Mouse (Mus musculus) hindbrain, embryonic 13.5 days (tissue): Measurements from ENCODE around the gene Ext2. TPM values are rescaled to one million over a fixed set of nuclear protein-coding genes. Genes with fewer than 3 reads are reported as not detected.

Experiments used
- ATAC-seq: fragments of 200-750 bp; cut with Nextera tagmentation; 2 replicates; pipeline ENCODE4 v1.8.0; 2017; ENCODE audit warnings: moderate TSS enrichment; ENCODE audit not compliant: low FRiP score
- H3K27ac ChIP-seq: fragments of 300-500 bp; sonication (generic); 2 replicates; pipeline ENCODE4 v1.5.1; 2015; ENCODE audit warnings: inconsistent platforms, mild to moderate bottlenecking, moderate library complexity
- H3K27me3 ChIP-seq: fragments of 300-500 bp; sonication (generic); 2 replicates; pipeline ENCODE4 v1.6.1; 2015; ENCODE audit warnings: mild to moderate bottlenecking, inconsistent platforms
- H3K36me3 ChIP-seq: fragments of 300-500 bp; sonication (generic); 2 replicates; pipeline ENCODE4 v1.6.1; 2015; ENCODE audit warnings: mild to moderate bottlenecking, inconsistent platforms
- H3K4me1 ChIP-seq: fragments of 300-500 bp; sonication (generic); replicated peaks from 2 replicates; pipeline ENCODE4 v1.6.1; 2015; ENCODE audit warnings: inconsistent platforms
- H3K4me2 ChIP-seq: fragments of 300-500 bp; sonication (generic); 2 replicates; pipeline ENCODE4 v1.6.1; 2015; ENCODE audit warnings: inconsistent platforms, mild to moderate bottlenecking, moderate library complexity
- H3K4me3 ChIP-seq: fragments of 300-500 bp; sonication (generic); 2 replicates; pipeline ENCODE4 v1.5.1; 2015; ENCODE audit warnings: mild to moderate bottlenecking, inconsistent platforms
- H3K9ac ChIP-seq: fragments of 300-500 bp; sonication (generic); 2 replicates; pipeline ENCODE4 v1.6.1; 2015; ENCODE audit warnings: mild to moderate bottlenecking, inconsistent platforms
- H3K9me3 ChIP-seq: fragments of 300-500 bp; sonication (generic); 2 replicates; pipeline ENCODE4 v1.6.1; 2016; ENCODE audit warnings: inconsistent platforms
- WGBS: fragments of 180-500 bp; shearing (Covaris S2); methylation state at CpG from one replicate; pipeline ENCODE4 v1.1.7; 2015; 5-methylcytosine and 5-hydroxymethylcytosine counted together
- polyA plus RNA-seq: library from polyadenylated mRNA; unstranded; fragments of >200 nt; fragmentation: Nextera tagmentation; extraction: Ambion mirVana; gene quantifications from 2 replicates; pipeline ENCODE4 v1.2.1, GENCODE M21; 2015

Ext2 gene
- polyA plus RNA-seq, 1 experiment from 2014 or later, result 70.4 TPM

DNA sequence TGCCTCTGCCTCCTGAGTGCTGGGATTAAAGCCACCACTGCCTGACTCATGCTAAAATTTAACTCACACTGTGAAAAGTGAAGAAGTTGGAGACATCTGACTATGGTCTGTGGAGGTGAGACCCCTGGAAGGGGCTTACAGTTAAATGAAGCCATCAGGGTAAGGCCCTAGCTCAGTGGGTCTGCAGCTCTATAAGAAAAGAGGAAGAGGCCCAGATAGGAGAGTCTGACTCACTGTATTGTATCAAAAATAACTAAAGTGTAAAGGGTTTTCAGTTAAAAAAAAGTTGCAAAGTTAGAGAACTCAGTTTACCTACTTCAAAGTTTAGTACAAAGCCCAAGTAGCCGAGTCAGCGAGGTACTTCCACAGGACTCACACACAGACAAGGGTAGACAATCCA lies 19.4 kb downstream of the Ext2 start:
- peaks cover 87% of the 10 kb centered on the region for H3K36me3 ChIP-seq
- no peak overlapping the region for H3K27ac ChIP-seq
- no peak overlapping the region for H3K9ac ChIP-seq
- H3K4me3 ChIP-seq, result no peak overlapping the region
- no peak for ATAC-seq
- H3K9me3 ChIP-seq, result no peaks in the 10 kb centered on the region
- no peak overlapping the region for H3K4me2 ChIP-seq
- 98% methylated on average over 2 of the region's 2 CpGs for WGBS
- H3K4me1 ChIP-seq, result no peaks in the 10 kb centered on the region
- no peaks in the 10 kb centered on the region for H3K27me3 ChIP-seq

DNA sequence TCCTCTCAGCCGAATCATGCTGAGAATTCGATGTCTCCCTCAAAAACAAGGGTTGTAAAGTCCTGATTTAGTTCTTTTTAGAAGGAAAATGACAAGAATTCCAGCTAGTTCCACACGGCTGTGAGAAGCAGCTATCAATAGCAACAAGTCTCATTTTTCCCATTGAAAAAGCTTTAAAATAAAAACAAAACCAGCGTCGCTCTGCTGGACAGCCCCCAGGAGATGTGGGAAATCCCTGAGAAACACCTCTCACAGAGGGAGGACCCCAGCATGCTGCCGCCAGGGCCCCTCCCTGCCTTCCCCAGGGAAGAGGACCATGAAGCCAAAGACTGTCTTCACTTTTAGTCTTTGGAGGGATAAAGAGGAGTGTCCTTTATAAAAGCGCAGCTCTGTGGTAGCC lies 21.3 kb downstream of the Ext2 start:
- peaks cover 87% of the 10 kb centered on the region for H3K36me3 ChIP-seq
- no peak overlapping the region for H3K27ac ChIP-seq
- WGBS, result 80% methylated on average over 7 of the region's 7 CpGs
- ATAC-seq, result no peak
- no peak overlapping the region for H3K9ac ChIP-seq
- H3K27me3 ChIP-seq, result no peaks in the 10 kb centered on the region
- H3K4me3 ChIP-seq, result no peak overlapping the region
- H3K4me2 ChIP-seq, result no peak overlapping the region
- H3K9me3 ChIP-seq, result no peaks in the 10 kb centered on the region
- H3K4me1 ChIP-seq, result no peaks in the 10 kb centered on the region

DNA sequence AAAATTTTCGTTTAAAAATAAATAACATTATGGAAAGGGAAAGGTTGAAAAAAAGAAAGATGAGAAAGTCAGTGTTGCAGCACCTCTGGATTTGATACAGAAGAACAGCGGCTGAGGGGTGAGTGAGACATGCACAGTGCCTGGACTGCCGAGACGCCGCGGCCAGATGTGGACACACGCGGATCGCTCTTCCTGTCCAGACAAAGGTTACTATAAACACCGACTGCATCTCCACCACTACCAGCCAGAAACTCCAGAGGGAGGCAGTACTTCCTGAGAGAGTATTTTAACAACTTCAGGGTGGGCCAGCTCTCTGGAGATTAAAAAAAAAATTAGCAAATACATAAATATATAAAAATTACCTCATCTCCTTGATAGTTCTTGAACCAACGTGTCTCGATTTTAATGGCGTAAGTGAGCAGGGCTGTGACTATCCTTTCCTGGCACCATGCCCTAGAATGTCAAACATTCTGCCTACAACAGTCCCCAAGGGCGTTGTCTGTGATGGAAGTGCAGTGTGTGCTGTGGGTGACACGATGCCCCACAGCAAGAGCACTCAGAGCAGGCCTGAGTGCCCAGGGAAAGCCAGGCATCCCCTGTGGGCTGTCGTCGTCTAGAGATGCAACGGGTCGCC lies 25.1 kb downstream of the Ext2 start:
- H3K36me3 ChIP-seq, result peaks cover 89% of the 10 kb centered on the region
- WGBS, result 80% methylated on average over 19 of the region's 19 CpGs
- no peaks in the 10 kb centered on the region for H3K9me3 ChIP-seq
- no peaks in the 10 kb centered on the region for H3K4me1 ChIP-seq
- no peaks in the 10 kb centered on the region for H3K27me3 ChIP-seq
- no peak overlapping the region for H3K4me2 ChIP-seq
- no peak for ATAC-seq
- H3K9ac ChIP-seq, result no peak overlapping the region
- no peak overlapping the region for H3K4me3 ChIP-seq
- H3K27ac ChIP-seq, result no peak overlapping the region

DNA sequence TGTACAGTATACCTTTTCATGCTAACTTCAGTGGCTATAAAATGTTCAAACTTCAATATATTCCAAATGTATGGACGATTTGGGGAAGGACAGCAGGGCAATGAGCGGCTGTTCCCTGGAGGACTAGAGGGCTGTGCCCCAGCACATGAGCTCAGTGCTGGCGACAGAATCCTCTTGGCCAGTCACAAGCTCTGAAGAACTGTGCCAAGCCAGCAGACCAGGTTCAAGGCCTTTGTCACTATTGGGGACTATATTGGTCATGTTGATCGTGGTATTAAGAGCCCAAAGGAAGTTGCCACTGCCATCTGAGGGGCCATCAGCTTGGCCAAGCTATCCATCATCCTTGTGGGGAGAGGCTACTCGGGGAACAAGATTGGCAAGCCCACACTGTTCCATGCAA lies 28.0 kb downstream of the Ext2 start:
- H3K4me1 ChIP-seq, result peaks cover 12% of the 10 kb centered on the region; the same call in 1 of the 2 replicates
- no peak for ATAC-seq
- no peaks in the 10 kb centered on the region for H3K27me3 ChIP-seq
- no peak overlapping the region for H3K4me3 ChIP-seq
- no peak overlapping the region for H3K27ac ChIP-seq
- H3K9ac ChIP-seq, result no peak overlapping the region
- WGBS, result 90% methylated on average over 5 of the region's 5 CpGs
- H3K36me3 ChIP-seq, result peaks cover 90% of the 10 kb centered on the region
- no peak overlapping the region for H3K4me2 ChIP-seq
- H3K9me3 ChIP-seq, result no peaks in the 10 kb centered on the region

GRCm38 (mm10) chr2:93791516-93792499 lies 30.6 kb downstream of the Ext2 start:
- H3K9me3 ChIP-seq, result no peaks in the 10 kb centered on the region
- 0 out of 2 replicates have a peak overlapping the region, but pooled peaks have one; percentile 24 for H3K9ac ChIP-seq
- H3K36me3 ChIP-seq, result peaks cover 83% of the 10 kb centered on the region
- H3K27me3 ChIP-seq, result no peaks in the 10 kb centered on the region
- peak; percentile 69; the same call in 1 of the 2 replicates for ATAC-seq
- 66% methylated on average over 13 of the region's 13 CpGs for WGBS
- no peak overlapping the region for H3K4me3 ChIP-seq
- no peak overlapping the region for H3K4me2 ChIP-seq
- peaks cover 12% of the 10 kb centered on the region; the same call in 1 of the 2 replicates for H3K4me1 ChIP-seq
- peak overlapping the region; percentile 44 for H3K27ac ChIP-seq

DNA sequence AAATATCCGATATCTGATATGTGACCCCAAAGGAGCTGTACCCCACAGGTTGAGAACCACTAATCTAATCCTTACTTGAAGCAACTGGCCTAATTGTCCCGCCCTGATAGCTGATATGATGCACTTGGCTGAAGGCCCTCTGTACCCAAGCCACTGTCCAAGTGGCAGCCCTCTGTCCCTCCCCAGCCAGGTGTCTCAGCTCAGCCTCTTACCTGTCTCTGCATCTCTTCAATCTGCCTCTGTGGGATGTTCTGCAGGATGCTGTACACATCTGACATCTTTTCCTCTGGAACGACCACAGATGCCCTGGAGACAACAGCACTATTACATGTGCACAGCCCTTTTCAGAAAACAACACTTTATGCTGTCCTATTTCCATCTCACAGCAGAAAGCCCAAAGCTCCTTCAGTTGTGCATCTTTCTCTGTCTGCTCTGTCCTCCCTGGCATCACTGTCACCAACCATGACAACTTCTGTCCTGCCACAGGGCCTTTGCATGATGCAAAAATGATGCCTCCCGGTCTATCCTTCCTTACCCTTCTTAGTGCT lies 31.5 kb downstream of the Ext2 start:
- H3K9me3 ChIP-seq, result no peaks in the 10 kb centered on the region
- WGBS, result 88% methylated on average over 4 of the region's 4 CpGs
- no peak overlapping the region for H3K4me3 ChIP-seq
- H3K4me1 ChIP-seq, result peaks cover 15% of the 10 kb centered on the region
- H3K4me2 ChIP-seq, result no peak overlapping the region
- ATAC-seq, result no peak
- no peak overlapping the region for H3K9ac ChIP-seq
- H3K36me3 ChIP-seq, result peaks cover 75% of the 10 kb centered on the region
- H3K27ac ChIP-seq, result peak overlapping the region; percentile 44; the same call in 1 of the 2 replicates
- H3K27me3 ChIP-seq, result no peaks in the 10 kb centered on the region

DNA sequence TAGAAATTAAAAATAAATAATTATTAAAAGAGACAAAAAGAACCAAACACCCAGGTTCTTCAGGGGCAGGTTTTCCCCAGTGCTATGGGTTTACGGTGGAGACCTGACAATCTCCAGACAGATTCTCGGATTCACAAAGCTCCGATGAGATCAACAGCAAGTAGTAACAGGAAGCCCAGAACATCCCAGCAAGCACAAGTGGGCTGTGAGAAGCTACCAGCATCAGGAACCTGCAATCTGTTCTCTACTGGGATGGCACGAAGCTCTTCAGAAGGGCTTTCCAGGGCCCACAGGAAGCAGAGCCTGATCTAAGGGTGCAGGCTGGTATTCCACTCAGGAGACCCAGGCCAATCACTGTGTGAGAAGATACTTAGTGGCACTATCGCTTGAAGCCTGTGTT lies 33.8 kb downstream of the Ext2 start:
- ATAC-seq, result no peak
- Histone ChIP-seq H3K36me3 (peaks cover 52% of the 10 kb centered on the region), H3K27me3 (no peaks in the 10 kb centered on the region), H3K4me1 (peaks cover 37% of the 10 kb centered on the region), H3K9me3 (no peaks in the 10 kb centered on the region), H3K27ac (no peak overlapping the region), H3K4me2 (no peak overlapping the region), H3K4me3 (no peak overlapping the region), H3K9ac (no peak overlapping the region)
- WGBS, result 88% methylated on average over 5 of the region's 5 CpGs

DNA sequence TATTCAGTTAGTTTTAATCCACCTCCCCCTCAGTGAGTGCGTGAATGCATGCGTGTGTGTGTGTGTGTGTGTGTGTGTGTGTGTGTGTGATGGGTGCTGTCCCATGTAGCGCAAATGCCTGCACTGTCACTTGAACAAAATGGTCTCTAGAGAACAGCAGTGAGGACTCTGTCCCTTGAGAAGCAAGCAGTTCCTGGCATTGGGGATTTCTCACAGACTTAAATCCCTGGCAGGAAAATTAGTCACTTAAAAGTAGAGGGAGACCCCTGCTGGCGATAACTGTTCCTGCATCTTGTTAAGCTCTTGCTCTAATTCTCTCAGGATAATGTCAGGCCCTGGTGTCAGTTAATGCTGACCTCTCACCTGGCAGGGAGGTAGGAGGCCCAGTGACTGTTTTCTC lies 36.2 kb downstream of the Ext2 start:
- no peaks in the 10 kb centered on the region for H3K27me3 ChIP-seq
- peaks cover 30% of the 10 kb centered on the region for H3K4me1 ChIP-seq
- ATAC-seq, result peak; percentile 29; the same call in 1 of the 2 replicates
- H3K9me3 ChIP-seq, result no peaks in the 10 kb centered on the region
- peaks cover 31% of the 10 kb centered on the region for H3K36me3 ChIP-seq
- H3K4me3 ChIP-seq, result no peak overlapping the region
- H3K9ac ChIP-seq, result no peak overlapping the region
- no peak overlapping the region for H3K4me2 ChIP-seq
- WGBS, result 52% methylated on average over 4 of the region's 4 CpGs
- no peak overlapping the region for H3K27ac ChIP-seq

DNA sequence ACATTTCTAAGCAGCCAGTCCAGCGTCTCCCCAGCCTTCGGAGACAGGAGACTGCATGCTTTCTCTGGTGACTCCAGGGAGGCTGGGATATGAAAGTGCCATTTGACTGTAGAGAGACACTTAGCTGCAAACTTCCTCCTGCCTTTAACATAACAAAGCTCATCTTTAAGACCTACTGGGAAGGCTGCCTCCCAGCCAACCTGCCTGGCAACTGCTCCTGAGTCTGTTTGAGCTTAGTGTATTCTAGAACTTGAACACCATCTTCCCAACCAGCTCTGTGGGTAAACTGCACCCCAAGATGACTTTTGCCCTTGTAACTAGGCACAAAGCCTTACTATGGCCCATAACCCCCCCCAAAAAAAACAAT lies 37.0 kb downstream of the Ext2 start:
- H3K36me3 ChIP-seq, result peaks cover 23% of the 10 kb centered on the region
- no peak overlapping the region for H3K27ac ChIP-seq
- no peak overlapping the region for H3K4me2 ChIP-seq
- no peaks in the 10 kb centered on the region for H3K27me3 ChIP-seq
- ATAC-seq, result no peak
- peaks cover 25% of the 10 kb centered on the region for H3K4me1 ChIP-seq
- 13% methylated on average over 2 of the region's 2 CpGs for WGBS
- no peak overlapping the region for H3K4me3 ChIP-seq
- 0 out of 2 replicates have a peak overlapping the region, but pooled peaks have one; percentile 19 for H3K9ac ChIP-seq
- no peaks in the 10 kb centered on the region for H3K9me3 ChIP-seq

- H3K4me1 ChIP-seq, result peaks cover 28% of the 10 kb centered on the region
- peaks cover 19% of the 10 kb centered on the region for H3K36me3 ChIP-seq
- no peaks in the 10 kb centered on the region for H3K9me3 ChIP-seq
- H3K4me3 ChIP-seq, result no peak overlapping the region
- ATAC-seq, result peak; percentile 75
- no peak overlapping the region for H3K4me2 ChIP-seq
- no peaks in the 10 kb centered on the region for H3K27me3 ChIP-seq
- 14% methylated on average over 12 of the region's 12 CpGs for WGBS
- H3K27ac ChIP-seq, result peak overlapping the region; percentile 10; the same call in 1 of the 2 replicates
- H3K9ac ChIP-seq, result 0 out of 2 replicates have a peak overlapping the region, but pooled peaks have one; percentile 19
Measured at GRCm38 (mm10) chr2:93784721-93785431, 37.5 kb downstream of the Ext2 start.

DNA sequence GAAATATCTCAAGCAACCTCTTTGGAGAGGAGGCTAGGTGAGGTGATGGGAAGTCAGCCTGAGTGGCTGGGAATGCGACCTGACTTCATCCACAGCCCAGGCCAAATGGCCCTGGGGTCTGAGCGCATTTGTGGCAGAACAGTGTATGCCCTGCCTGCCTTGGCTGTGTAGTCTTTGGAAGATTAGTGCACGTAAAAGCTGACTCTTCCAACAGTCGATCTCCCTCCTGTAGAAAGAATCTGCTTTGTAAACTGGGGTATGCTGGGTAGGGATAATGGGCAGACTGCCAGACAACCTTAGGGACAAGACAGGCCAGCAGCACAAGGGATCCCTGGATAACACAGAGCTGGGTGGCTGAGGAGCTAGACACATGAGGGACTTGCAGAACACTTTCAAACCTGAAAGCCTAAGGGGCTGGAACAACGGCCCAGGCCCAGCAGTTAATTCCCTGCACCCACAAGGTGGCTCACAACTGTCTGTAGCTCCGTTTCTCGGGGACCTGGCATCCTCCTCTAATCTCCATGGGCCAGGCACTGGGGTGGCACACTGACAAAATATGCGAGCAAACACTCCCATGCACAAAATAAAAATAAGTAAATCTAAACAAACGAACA lies 38.3 kb downstream of the Ext2 start:
- WGBS, result 66% methylated on average over 9 of the region's 9 CpGs
- ATAC-seq, result no peak
- H3K9me3 ChIP-seq, result no peaks in the 10 kb centered on the region
- peaks cover 16% of the 10 kb centered on the region for H3K36me3 ChIP-seq
- H3K9ac ChIP-seq, result no peak overlapping the region
- H3K27ac ChIP-seq, result 0 out of 2 replicates have a peak overlapping the region, but pooled peaks have one; percentile 48
- H3K4me2 ChIP-seq, result no peak overlapping the region
- H3K4me1 ChIP-seq, result peaks cover 36% of the 10 kb centered on the region
- H3K4me3 ChIP-seq, result no peak overlapping the region
- no peaks in the 10 kb centered on the region for H3K27me3 ChIP-seq
